Mouse (Mus musculus) lung, postnatal 10 days (tissue): ENCODE results near the gene Lrrn4cl.
"Not testable (repeated sequence)": the region's sequence is repeated elsewhere in the genome, so short reads cannot be mapped to it uniquely, and the experiment has no call there.

Experiments
- DNase-seq: peaks from one replicate; pipeline ENCODE4 v3.0.0; 2021

Gene Lrrn4cl

GRCm38 (mm10) chr19:8886916-8887584 is 36.5 kb downstream of the Lrrn4cl start:
- DNase-seq = no peak

- DNase-seq = no peak
Measured at GRCm38 (mm10) chr19:8887585-8888463, 37.3 kb downstream of the Lrrn4cl start.

- DNase-seq = peak; percentile 98
Measured at GRCm38 (mm10) chr19:8888511-8889385, 38.2 kb downstream of the Lrrn4cl start, which contains the start of the genes 1810009A15Rik and Gm49416. TSS of gene 1810009A15Rik (plus strand) at chr19:8888853. TSS of gene Gm49416 (plus strand) at chr19:8888926.

GRCm38 (mm10) chr19:8892829-8893766 is 42.5 kb downstream of the Lrrn4cl start, which contains the start of gene Ints5:
TSS of gene Ints5 (plus strand) at chr19:8893005.
- peak; percentile 92 for DNase-seq

- DNase-seq = no peak
Measured at GRCm38 (mm10) chr19:8895397-8895960, 44.9 kb downstream of the Lrrn4cl start.

- DNase-seq = not testable (repeated sequence)
Measured at GRCm38 (mm10) chr19:8896231-8896630, 45.7 kb downstream of the Lrrn4cl start.

- peak; percentile 78 for DNase-seq
Measured at GRCm38 (mm10) chr19:8897211-8897864, 46.8 kb downstream of the Lrrn4cl start.

GRCm38 (mm10) chr19:8897865-8898495 is 47.4 kb downstream of the Lrrn4cl start, which contains the start of gene Ganab:
TSS of gene Ganab (plus strand) at chr19:8898071.
- DNase-seq = peak; percentile 98

- DNase-seq = no peak
Measured at GRCm38 (mm10) chr19:8898576-8898975, 48.0 kb downstream of the Lrrn4cl start.

GRCm38 (mm10) chr19:8899079-8899478 is 48.5 kb downstream of the Lrrn4cl start:
- no peak for DNase-seq

- DNase-seq = no peak
Measured at GRCm38 (mm10) chr19:8903412-8903811, 52.8 kb downstream of the Lrrn4cl start.
